Mouse (Mus musculus) spleen, postnatal 10 days (tissue): ENCODE data around the gene Hax1.

Experiments
- DNase-seq, 2 experiments: peaks; one replicate each; pipeline ENCODE4 v3.0.0; 2021 to 2022; ENCODE audit warnings: low spot score in 2 of 2

The Hax1 gene

GRCm38 (mm10) chr3:89998612-89999054 lies at the start of gene Hax1:
Gene Hax1, minus strand, starts transcription at chr3:89998780.
- DNase-seq, result peak; percentile 94 to 97

- DNase-seq, result no peak
Measured at GRCm38 (mm10) chr3:90036263-90036662, 37.7 kb upstream of the Hax1 start.

- DNase-seq, result no peak
Measured at GRCm38 (mm10) chr3:90034653-90035052, 36.1 kb upstream of the Hax1 start.

DNA sequence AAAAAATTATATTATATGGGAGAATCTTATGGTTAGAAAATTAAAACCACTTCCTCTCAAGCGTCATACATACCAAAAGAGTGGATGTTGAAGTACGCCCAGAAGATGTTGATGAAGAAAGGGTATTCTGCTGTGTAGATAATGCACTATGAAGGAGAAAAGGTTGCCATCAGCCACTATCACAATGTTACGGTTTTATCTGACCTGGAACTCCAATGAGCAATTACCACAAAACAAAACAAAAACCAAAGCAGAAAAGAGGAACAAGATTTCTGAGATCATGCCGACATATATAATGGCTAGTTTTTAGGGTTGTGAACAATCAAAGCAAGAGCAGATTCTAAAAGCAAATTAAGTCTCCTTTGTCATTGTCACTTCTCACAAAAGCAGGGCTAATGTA lies 18.0 kb upstream of the Hax1 start:
- no peak for DNase-seq

DNA sequence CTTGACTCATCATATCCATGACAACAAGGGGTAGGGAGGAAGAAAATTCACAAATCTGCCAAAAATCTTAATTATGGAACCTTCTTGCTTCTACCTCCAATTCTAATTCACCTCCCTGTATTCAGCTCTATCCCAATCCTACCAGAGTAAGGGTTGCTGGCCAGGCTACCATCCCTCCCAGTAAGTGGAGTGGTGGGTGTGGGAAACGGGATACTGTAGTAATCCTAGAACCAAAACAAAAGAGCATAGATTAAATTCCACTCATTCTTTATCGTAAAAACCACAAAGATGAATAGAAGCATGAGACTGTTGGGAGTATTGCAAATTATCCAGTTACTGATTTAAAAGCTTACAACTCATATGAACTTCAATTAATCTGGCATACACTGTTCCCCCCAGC lies 11.7 kb upstream of the Hax1 start:
- no peak for DNase-seq

DNA sequence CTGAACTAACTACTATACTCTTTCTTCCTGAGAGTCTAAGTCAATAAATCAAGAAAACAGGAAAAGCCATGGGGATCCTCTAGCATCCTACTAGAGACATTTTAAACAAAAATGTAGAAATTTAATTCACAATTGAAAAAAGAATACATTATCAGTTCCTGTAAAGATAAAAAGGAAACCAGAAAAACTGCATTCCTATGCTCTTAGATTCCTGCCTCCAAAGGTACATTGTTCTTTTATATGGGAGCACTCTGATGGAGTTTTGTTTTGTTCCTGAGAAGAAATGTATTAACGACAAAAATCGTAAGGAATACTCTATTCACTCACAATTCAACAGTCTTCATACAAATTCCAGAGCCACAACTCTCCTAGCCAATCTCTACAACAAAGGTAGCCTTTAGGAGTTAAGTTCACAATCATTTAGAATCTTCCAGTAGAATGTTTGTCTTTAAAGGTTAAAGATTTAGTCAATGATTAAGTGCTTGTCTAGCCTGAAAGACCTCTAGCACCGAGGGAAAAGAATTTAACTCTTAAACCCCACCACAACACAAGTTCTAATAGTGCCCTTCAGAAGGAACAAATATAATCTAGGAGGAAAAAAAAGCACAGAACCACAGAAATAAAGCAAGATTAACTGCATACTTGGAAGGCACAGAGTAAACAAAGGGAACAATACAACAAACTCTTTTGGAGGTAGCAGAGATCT lies 5.7 kb upstream of the Hax1 start:
- DNase-seq, result no peak

DNA sequence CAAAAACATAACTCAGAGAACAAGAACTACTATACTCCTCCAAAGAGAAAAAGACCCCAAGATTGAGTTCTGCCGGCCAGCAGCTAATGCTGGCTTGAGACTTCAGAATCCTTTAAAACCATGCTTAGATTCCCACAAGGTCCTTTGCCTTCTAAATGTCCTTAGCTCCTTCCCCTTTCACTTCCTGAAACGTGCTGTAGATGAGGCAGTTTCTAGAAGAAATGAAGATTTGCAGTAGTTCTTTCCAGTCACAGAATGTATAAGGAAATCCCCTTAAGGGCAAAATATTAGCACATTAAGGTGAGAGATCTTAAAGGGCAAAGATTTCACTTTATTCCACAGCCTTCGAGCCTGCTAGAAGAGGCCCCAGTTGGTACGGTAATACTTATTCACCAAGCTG lies 1.2 kb upstream of the Hax1 start:
- no peak for DNase-seq

DNA sequence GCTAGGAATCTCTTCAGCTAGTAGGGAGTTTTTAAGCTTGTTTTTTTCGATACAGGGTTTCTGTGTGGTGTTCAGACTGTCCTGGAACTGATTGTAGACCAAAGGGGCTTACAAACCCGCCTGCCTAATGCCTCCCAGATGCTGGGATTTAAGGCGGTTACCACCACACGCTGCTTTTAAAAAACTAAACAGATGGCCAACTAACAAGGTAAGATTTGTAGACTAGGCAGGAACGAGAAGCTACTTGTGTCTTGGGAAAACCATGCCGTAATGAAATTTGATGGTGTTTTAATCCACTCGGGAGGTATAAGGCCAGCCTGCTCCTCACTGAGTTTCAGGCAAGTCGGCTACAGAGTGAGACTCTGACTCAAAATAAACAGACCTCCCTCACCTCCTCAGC lies 510 bp upstream of the Hax1 start:
- DNase-seq, result peak in 1 of 2 experiments; percentile 21

GRCm38 (mm10) chr3:89997791-89998495 lies 637 bp downstream of the Hax1 start:
- DNase-seq, result peak in 1 of 2 experiments; percentile 28

DNA sequence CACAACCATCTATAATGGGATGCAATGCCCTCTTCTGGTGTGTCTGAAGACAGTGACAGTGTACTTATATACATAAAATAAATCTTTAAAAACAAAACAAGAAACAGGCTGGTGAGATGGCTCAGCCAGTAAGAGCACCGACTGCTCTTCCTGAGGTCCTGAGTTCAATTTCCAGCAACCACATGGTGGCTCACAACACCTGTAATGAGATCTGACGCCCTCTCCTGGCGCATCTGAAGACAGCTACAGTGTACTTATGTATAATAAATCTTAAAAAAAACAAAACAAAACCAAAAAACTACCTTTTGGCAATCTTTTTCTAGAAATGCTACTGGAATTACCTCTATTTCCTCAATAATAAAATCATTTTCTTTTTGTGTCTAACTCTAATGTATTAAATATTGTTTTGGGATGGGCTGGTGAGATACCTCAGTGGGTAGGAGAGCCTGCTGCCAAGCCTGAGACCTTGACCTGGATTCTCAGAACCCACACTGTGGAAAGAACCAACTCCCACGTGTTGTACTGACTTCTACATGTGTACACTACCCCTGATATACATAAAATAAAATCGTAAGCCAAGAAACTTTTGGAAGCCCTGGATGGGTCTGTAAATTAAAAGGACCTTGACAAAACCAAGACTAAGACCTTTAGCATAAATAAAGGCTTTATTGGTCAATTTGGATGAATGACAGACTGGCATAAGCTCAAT lies 3.6 kb downstream of the Hax1 start:
- no peak for DNase-seq

- no peak for DNase-seq
Measured at GRCm38 (mm10) chr3:89987822-89988221, 10.8 kb downstream of the Hax1 start.

DNA sequence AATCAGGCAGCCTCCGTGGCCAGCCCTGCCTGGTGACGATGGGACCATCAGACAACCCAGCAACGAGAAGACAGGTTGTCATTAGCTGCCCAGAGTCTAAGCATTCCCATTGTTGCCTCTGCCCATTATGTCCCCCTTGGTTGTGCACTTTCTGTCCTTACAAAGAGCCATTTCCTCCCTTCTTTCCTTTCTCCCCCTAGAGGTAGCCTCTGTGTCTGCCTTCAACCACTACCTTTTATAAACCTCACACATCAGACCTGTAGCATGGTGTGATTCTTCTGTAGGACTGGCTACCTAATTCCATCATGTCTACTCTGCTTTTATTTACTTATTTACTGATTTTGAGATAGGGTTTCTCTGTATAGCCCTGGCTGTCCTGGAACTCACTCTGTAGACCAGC lies 11.4 kb downstream of the Hax1 start:
- DNase-seq, result no peak

- no peak for DNase-seq
Measured at GRCm38 (mm10) chr3:89982426-89982825, 16.2 kb downstream of the Hax1 start.

DNA sequence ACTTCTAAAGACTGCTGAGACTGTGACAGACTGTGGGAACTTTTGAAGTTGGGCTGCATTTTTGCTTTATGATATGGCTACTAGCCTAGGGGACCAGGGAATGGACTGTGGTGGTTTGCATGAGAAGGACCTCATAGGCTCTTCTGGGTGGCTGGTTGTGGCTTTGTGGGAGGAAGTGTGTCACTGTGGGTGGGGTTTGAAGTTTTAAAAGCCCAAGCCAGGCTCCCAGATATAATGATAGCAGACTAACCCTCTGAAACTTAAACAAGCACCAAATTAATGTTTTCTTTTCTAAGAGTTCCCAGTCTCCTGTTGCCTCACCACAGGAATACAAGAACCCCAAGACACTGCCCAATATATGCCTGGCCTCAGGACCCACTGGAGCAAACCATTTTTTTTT lies 21.7 kb downstream of the Hax1 start:
- DNase-seq, result no peak

GRCm38 (mm10) chr3:89968509-89968908 lies 30.1 kb downstream of the Hax1 start:
- no peak for DNase-seq

GRCm38 (mm10) chr3:89966946-89967345 lies 31.6 kb downstream of the Hax1 start:
- peak in 1 of 2 experiments; percentile 34 for DNase-seq

DNA sequence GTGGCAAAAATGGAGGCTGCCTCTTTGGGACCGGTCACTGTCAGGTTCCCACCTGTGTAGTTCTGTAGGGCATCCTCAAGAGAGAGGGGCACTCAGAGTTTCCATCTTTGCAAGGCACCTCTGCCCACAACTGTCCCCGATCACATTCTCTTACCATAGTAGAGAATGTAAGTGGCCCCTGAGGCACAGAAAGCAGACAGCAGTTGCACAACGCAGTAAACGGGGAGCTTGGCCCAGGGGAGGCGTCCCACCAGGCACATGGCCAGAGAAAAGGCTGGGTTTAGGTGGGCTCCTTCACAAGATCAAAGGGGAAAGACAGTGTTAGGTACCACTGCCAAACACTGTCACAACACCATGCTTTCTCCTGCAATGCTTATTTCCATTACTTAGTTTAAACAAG lies 32.6 kb downstream of the Hax1 start:
- no peak for DNase-seq

DNA sequence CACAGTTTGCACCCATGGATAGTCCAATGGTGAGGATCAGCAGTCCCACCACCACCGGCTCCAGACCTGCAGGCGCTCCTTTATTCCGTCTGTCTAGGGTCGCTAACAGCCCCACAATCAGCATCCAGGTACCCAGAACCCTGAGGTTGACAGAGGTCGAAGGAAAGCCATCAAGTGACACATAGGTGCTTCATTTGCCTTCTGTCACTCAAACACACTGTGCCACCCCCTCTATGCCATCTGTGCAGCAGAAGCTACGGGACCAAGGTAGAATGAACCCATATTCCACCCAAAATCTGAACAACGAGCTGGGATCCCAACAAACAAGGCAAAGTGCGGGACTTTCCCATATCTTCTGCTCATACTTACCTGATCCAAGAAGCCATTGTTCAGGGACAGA lies 33.0 kb downstream of the Hax1 start:
- DNase-seq, result no peak

DNA sequence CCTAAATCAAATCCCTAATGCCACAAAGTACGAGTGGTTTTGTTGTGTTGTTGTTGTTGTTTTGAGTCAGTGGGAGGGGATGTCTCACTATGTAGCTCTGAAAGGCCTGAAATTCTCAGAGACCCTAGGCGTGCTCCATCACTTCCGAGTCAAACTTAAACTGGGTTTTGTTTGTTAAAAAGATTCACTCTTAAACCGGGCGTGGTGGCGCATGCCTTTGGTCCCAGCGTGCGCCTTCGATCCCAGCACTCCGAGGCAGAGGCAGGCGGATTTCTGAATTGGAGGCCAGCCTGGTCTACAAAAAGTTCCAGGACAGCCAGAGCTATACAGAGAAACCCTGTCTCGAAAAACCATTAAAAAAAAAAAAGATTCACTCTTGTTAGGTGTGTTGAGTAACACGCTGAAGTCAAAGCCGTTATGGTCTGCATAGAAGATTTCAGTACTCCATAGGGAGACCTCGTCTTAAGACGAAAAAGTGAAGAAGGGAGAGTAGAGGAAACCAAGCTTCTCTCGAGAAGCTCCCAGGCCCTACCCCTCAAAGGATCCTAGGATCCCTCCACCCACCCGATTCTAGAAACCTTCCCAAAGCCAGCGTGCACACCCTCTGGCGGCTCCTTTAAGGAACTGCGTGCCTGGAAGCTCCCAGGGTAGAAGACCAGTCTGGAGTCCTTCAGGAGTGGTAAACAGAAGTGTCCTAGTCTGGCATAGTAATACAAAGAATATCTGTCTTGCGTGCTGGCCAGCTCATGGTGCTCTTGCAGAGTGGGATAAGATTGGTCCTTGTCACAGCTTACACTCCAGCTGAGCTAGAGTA lies 34.4 kb downstream of the Hax1 start:
- DNase-seq, result peak in 1 of 2 experiments; percentile 50

DNA sequence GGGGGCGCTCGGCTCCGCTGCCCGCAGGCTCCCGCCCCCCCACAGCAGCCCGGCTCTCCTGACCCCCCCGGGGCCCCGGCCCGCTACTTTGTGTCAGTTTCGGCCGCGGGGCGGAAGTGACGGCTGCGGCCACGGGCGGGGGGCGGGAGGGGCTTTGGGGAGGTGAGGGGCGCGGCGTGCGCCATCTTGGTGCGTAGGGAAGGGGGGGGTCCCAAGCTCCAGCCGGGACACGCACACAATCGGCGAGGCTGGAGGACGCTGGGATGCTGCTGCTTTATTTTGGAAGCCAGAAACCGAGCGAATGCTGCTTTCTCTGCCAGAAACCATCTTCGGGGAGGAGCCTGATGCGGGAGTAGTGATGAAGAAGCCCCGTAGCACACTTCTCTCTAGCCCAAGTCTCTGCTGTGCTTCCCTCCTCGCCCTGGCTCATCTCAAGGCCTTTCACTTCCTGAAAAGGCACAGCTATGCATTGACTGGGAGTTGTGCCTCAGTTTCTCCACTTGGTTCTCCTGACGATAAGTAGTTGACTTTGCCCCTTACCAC lies 35.3 kb downstream of the Hax1 start, which contains the start of gene Atp8b2:
TSS of gene Atp8b2 (minus strand) at position 288 of the 543 bp plus-strand sequence.
- DNase-seq, result peak; percentile 25 to 51

DNA sequence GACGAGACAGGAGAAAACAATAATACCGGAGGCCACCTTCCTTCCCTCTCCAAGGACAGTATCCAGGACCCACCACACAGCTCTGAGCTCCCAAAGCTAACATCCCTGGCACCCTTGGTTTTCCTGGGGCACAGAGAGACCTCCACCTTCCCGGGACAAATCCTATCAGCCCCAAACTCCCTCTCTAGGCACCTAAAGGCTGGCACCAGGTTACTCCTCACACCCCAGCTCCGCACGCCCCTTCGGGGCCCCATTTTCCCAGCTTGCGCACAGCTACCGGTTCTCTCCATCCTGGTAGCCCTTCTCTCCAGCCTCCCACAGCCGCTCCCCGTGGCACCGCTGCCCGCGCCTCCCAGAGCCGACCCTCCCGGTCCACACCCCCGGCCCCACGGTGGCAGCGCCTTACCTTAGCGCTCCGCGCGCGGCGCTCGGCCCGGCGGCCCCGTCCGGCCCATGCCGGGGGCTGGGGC lies 35.8 kb downstream of the Hax1 start:
- peak; percentile 22 to 24 for DNase-seq
